Mouse (Mus musculus): Measurements from ENCODE around the gene Tanc2. TPM values are rescaled to one million over a fixed set of nuclear protein-coding genes. Genes with fewer than 3 reads are reported as not detected.

Tanc2 gene
- total and polyA plus RNA-seq, 2 experiments from 2014 or later, result 26.8 to 83.4 TPM

- Histone ChIP-seq H3K4me1 (ENCODE audit: insufficient read depth, low read length) (0 out of 2 replicates have a peak, but pooled peaks cover 2% of the 10 kb centered on the region), H3K9ac (replicated peaks; ENCODE audit: low read length) (no peak overlapping the region), H3K9me3 (ENCODE audit: low read length) (no peaks in the 10 kb centered on the region), H3K36me3 (ENCODE audit: insufficient read depth, low read length) (no peaks in the 10 kb centered on the region), H3K4me2 (ENCODE audit: low read depth, low read length) (no peak overlapping the region), H3K4me3 (ENCODE audit: low read length) (no peak overlapping the region), H3K27ac (no peak overlapping the region), H3K27me3 (ENCODE audit: insufficient read depth, low read length) (no peaks in the 10 kb centered on the region)
- WGBS, result 74% methylated on average over 5 of the region's 5 CpGs
- ATAC-seq (no peak), DNase-seq (ENCODE audit: low spot score) (no peak)
- TF ChIP-seq CTCF (IDR thresholded peaks at IDR 0.05; ENCODE audit: low read depth), result no peak
Observed at GRCm38 (mm10) chr11:105807103-105807502, 217.3 kb downstream of the Tanc2 start.

GRCm38 (mm10) chr11:105823246-105823645 lies 233.5 kb downstream of the Tanc2 start:
- H3K9me3 ChIP-seq (ENCODE audit: low read length), result no peaks in the 10 kb centered on the region
- no peak for ATAC-seq
- no peaks in the 10 kb centered on the region for H3K36me3 ChIP-seq (ENCODE audit: insufficient read depth, low read length)
- no peak for DNase-seq (ENCODE audit: low spot score)
- no peak overlapping the region for H3K4me3 ChIP-seq (ENCODE audit: low read length)
- H3K27me3 ChIP-seq (ENCODE audit: insufficient read depth, low read length), result no peaks in the 10 kb centered on the region
- no peak overlapping the region for H3K4me2 ChIP-seq (ENCODE audit: low read depth, low read length)
- no peak overlapping the region for H3K27ac ChIP-seq
- no peak for TF ChIP-seq CTCF (IDR thresholded peaks at IDR 0.05; ENCODE audit: low read depth)
- H3K9ac ChIP-seq (replicated peaks; ENCODE audit: low read length), result no peak overlapping the region
- 28% methylated on average over 1 of the region's 1 CpGs for WGBS
- H3K4me1 ChIP-seq (ENCODE audit: insufficient read depth, low read length), result no peaks in the 10 kb centered on the region

GRCm38 (mm10) chr11:105823759-105824158 lies 234.0 kb downstream of the Tanc2 start:
- H3K9ac ChIP-seq (replicated peaks; ENCODE audit: low read length), result no peak overlapping the region
- no peaks in the 10 kb centered on the region for H3K9me3 ChIP-seq (ENCODE audit: low read length)
- H3K4me3 ChIP-seq (ENCODE audit: low read length), result no peak overlapping the region
- no peaks in the 10 kb centered on the region for H3K27me3 ChIP-seq (ENCODE audit: insufficient read depth, low read length)
- H3K4me2 ChIP-seq (ENCODE audit: low read depth, low read length), result no peak overlapping the region
- no peaks in the 10 kb centered on the region for H3K4me1 ChIP-seq (ENCODE audit: insufficient read depth, low read length)
- no peaks in the 10 kb centered on the region for H3K36me3 ChIP-seq (ENCODE audit: insufficient read depth, low read length)
- TF ChIP-seq CTCF (IDR thresholded peaks at IDR 0.05; ENCODE audit: low read depth), result no peak
- DNase-seq (ENCODE audit: low spot score) (no peak), ATAC-seq (no peak)
- no peak overlapping the region for H3K27ac ChIP-seq
- 59% methylated on average over 2 of the region's 2 CpGs for WGBS

- Histone ChIP-seq H3K27ac (no peak overlapping the region), H3K36me3 (ENCODE audit: insufficient read depth, low read length) (no peaks in the 10 kb centered on the region), H3K4me3 (ENCODE audit: low read length) (no peak overlapping the region), H3K27me3 (ENCODE audit: insufficient read depth, low read length) (no peaks in the 10 kb centered on the region), H3K9ac (replicated peaks; ENCODE audit: low read length) (no peak overlapping the region), H3K4me2 (ENCODE audit: low read depth, low read length) (no peak overlapping the region), H3K4me1 (ENCODE audit: insufficient read depth, low read length) (no peaks in the 10 kb centered on the region), H3K9me3 (ENCODE audit: low read length) (no peaks in the 10 kb centered on the region)
- ATAC-seq (no peak), DNase-seq (ENCODE audit: low spot score) (no peak)
- TF ChIP-seq CTCF (IDR thresholded peaks at IDR 0.05; ENCODE audit: low read depth), result no peak
- 79% methylated on average over 2 of the region's 2 CpGs for WGBS
Observed at GRCm38 (mm10) chr11:105828175-105828574, 238.4 kb downstream of the Tanc2 start.

GRCm38 (mm10) chr11:105835209-105835608 lies 245.4 kb downstream of the Tanc2 start:
- Histone ChIP-seq H3K27me3 (ENCODE audit: insufficient read depth, low read length) (no peaks in the 10 kb centered on the region), H3K4me3 (ENCODE audit: low read length) (no peak overlapping the region), H3K36me3 (ENCODE audit: insufficient read depth, low read length) (peaks cover 14% of the 10 kb centered on the region; the same call in 1 of the 2 replicates), H3K4me2 (ENCODE audit: low read depth, low read length) (no peak overlapping the region), H3K27ac (no peak overlapping the region), H3K4me1 (ENCODE audit: insufficient read depth, low read length) (no peaks in the 10 kb centered on the region), H3K9me3 (ENCODE audit: low read length) (no peaks in the 10 kb centered on the region), H3K9ac (replicated peaks; ENCODE audit: low read length) (no peak overlapping the region)
- ATAC-seq (no peak), DNase-seq (ENCODE audit: low spot score) (no peak)
- WGBS, result 96% methylated on average over 4 of the region's 4 CpGs
- TF ChIP-seq CTCF (IDR thresholded peaks at IDR 0.05; ENCODE audit: low read depth), result no peak

GRCm38 (mm10) chr11:105836344-105836891 lies 246.6 kb downstream of the Tanc2 start:
- no peak overlapping the region for H3K4me3 ChIP-seq (ENCODE audit: low read length)
- TF ChIP-seq CTCF (IDR thresholded peaks at IDR 0.05; ENCODE audit: low read depth), result no peak
- no peak overlapping the region for H3K27ac ChIP-seq
- peaks cover 14% of the 10 kb centered on the region; the same call in 1 of the 2 replicates for H3K36me3 ChIP-seq (ENCODE audit: insufficient read depth, low read length)
- H3K4me1 ChIP-seq (ENCODE audit: insufficient read depth, low read length), result no peaks in the 10 kb centered on the region
- no peak overlapping the region for H3K4me2 ChIP-seq (ENCODE audit: low read depth, low read length)
- DNase-seq (ENCODE audit: low spot score) (no peak), ATAC-seq (no peak)
- 81% methylated on average over 6 of the region's 6 CpGs for WGBS
- H3K27me3 ChIP-seq (ENCODE audit: insufficient read depth, low read length), result no peaks in the 10 kb centered on the region
- H3K9me3 ChIP-seq (ENCODE audit: low read length), result no peaks in the 10 kb centered on the region
- H3K9ac ChIP-seq (replicated peaks; ENCODE audit: low read length), result no peak overlapping the region

- Histone ChIP-seq H3K4me1 (ENCODE audit: insufficient read depth, low read length) (no peaks in the 10 kb centered on the region), H3K9ac (replicated peaks; ENCODE audit: low read length) (no peak overlapping the region), H3K4me3 (ENCODE audit: low read length) (no peak overlapping the region), H3K36me3 (ENCODE audit: insufficient read depth, low read length) (peaks cover 14% of the 10 kb centered on the region; the same call in 1 of the 2 replicates), H3K9me3 (ENCODE audit: low read length) (no peaks in the 10 kb centered on the region), H3K27me3 (ENCODE audit: insufficient read depth, low read length) (no peaks in the 10 kb centered on the region), H3K27ac (no peak overlapping the region), H3K4me2 (ENCODE audit: low read depth, low read length) (no peak overlapping the region)
- DNase-seq (ENCODE audit: low spot score) (no peak), ATAC-seq (no peak)
- no peak for TF ChIP-seq CTCF (IDR thresholded peaks at IDR 0.05; ENCODE audit: low read depth)
Observed at GRCm38 (mm10) chr11:105837962-105838361, 248.2 kb downstream of the Tanc2 start.
